ENCODE assay signal across 12 mouse cellular contexts in genomic region chr13:48265029-48265428, GRCm38 (mm10). TPM values are rescaled to one million over a fixed set of nuclear protein-coding genes. Genes with fewer than 3 reads are reported as not detected.
DNase-seq lines count a peak whose midpoint lies in the region; ATAC-seq and TF ChIP-seq lines count a peak whose summit lies in the region.
"Had no signal": no experiment of that assay in that cellular context is flagged by ENCODE, and none has a peak within 500 bp of the region (broad histone marks: within the 10 kb centered on the region; RNA-seq: fewer than 3 reads in every experiment).

No protein-coding gene starts in this region.

- no peak overlapping the region for H3K4me2 ChIP-seq in embryonic facial prominence, embryonic 14.5 days (ENCODE audit: low read depth, low read length)
- H3K4me2 ChIP-seq in hindbrain, embryonic 13.5 days = peak overlapping the region; percentile 79

- H3K27ac ChIP-seq in embryonic facial prominence, embryonic 14.5 days (replicated peaks; ENCODE audit: low read depth, low read length) = no peak overlapping the region
- H3K27ac ChIP-seq in hindbrain, embryonic 13.5 days = no peak overlapping the region
- no peak overlapping the region for H3K27ac ChIP-seq in midbrain, embryonic 10.5 days (replicated peaks)

- WGBS in embryonic facial prominence, embryonic 14.5 days = 66% methylated on average over 6 of the region's 6 CpGs
- WGBS in hindbrain, embryonic 13.5 days = 50% methylated on average over 6 of the region's 6 CpGs
- 65% methylated on average over 6 of the region's 6 CpGs for WGBS in midbrain, embryonic 10.5 days

- H3K36me3 ChIP-seq in embryonic facial prominence, embryonic 14.5 days (ENCODE audit: control insufficient read depth, insufficient read depth, low read length) = no peaks in the 10 kb centered on the region
- H3K36me3 ChIP-seq in hindbrain, embryonic 13.5 days = no peaks in the 10 kb centered on the region
- no peaks in the 10 kb centered on the region for H3K36me3 ChIP-seq in midbrain, embryonic 10.5 days

- no peak for TF ChIP-seq POLR2A in brain, embryonic 14.5 days (IDR thresholded peaks at IDR 0.05; ENCODE audit: borderline replicate concordance, extremely low read depth, insufficient read depth, insufficient read length, poor library complexity, severe bottlenecking)

- H3K4me1 ChIP-seq in embryonic facial prominence, embryonic 14.5 days (ENCODE audit: control insufficient read depth, insufficient read depth, low read length) = no peaks in the 10 kb centered on the region
- peaks cover 16% of the 10 kb centered on the region for H3K4me1 ChIP-seq in hindbrain, embryonic 13.5 days (replicated peaks)
- peaks cover 32% of the 10 kb centered on the region for H3K4me1 ChIP-seq in midbrain, embryonic 10.5 days

- H3K27me3 ChIP-seq in embryonic facial prominence, embryonic 14.5 days (replicated peaks; ENCODE audit: control insufficient read depth, insufficient read depth, low read length) = no peaks in the 10 kb centered on the region
- H3K27me3 ChIP-seq in hindbrain, embryonic 13.5 days = 0 out of 2 replicates have a peak, but pooled peaks cover 4% of the 10 kb centered on the region
- H3K27me3 ChIP-seq in midbrain, embryonic 10.5 days (ENCODE audit: low read depth, poor library complexity, severe bottlenecking) = peaks cover 60% of the 10 kb centered on the region

- peak; percentile 56 for DNase-seq in brain, embryonic 14.5 days (ENCODE audit: low read depth)
- DNase-seq in embryonic facial prominence, embryonic 14.5 days (ENCODE audit: low spot score) = no peak
- no peak for DNase-seq in midbrain, embryonic 10.5 days (ENCODE audit: low spot score)
- no peak for DNase-seq in T-cell, adult 2 months (ENCODE audit: low spot score)
- DNase-seq in thymus, postnatal 4 days = no peak
- DNase-seq in frontal cortex, adult 2 months (ENCODE audit: extremely low spot score in 1 of 2, low spot score in 1 of 2) = no peak
- DNase-seq: cerebellum, postnatal 36 days; lung, postnatal 14 days had no signal

- H3K4me3 ChIP-seq in embryonic facial prominence, embryonic 14.5 days (ENCODE audit: low read depth, low read length) = peak overlapping the region; percentile 4; the same call in 1 of the 2 replicates
- H3K4me3 ChIP-seq in hindbrain, embryonic 13.5 days = peak overlapping the region; percentile 89
- H3K4me3 ChIP-seq in midbrain, embryonic 10.5 days = peak overlapping the region; percentile 90
- H3K4me3 ChIP-seq: erythroblast, embryonic 14.5 days; myocyte had no signal

- H3K9me3 ChIP-seq in embryonic facial prominence, embryonic 14.5 days (ENCODE audit: control insufficient read depth, low read length) = no peaks in the 10 kb centered on the region
- no peaks in the 10 kb centered on the region for H3K9me3 ChIP-seq in hindbrain, embryonic 13.5 days
- H3K9me3 ChIP-seq in midbrain, embryonic 10.5 days (replicated peaks) = no peaks in the 10 kb centered on the region

- no peak overlapping the region for H3K9ac ChIP-seq in embryonic facial prominence, embryonic 14.5 days (ENCODE audit: low read depth, low read length)
- H3K9ac ChIP-seq in hindbrain, embryonic 13.5 days = peak overlapping the region; percentile 70

- no peak for ATAC-seq in embryonic facial prominence, embryonic 14.5 days (ENCODE audit: low read depth)
- ATAC-seq in hindbrain, embryonic 13.5 days (ENCODE audit: low FRiP score) = no peak
- no peak for ATAC-seq in activated CD4-positive, CD25-positive, alpha-beta regulatory T cell, adult 4 months

- TF ChIP-seq CTCF in brain, embryonic 14.5 days (IDR thresholded peaks at IDR 0.05; ENCODE audit: borderline replicate concordance, extremely low read depth, insufficient read depth, insufficient read length) = no peak

RNA-seq across cellular contexts. Expression of gene Id4, which starts 4.0 kb away (rescaled TPM):
- polyA plus RNA-seq in brain, embryonic 14.5 days (2012; rRNA removed) = 122 and 123 TPM in 2 replicates
- 11.8 and 13.0 TPM in 2 replicates for polyA plus RNA-seq in embryonic facial prominence, embryonic 14.5 days (2014; fragmentation: Nextera tagmentation; extraction: Ambion mirVana)
- 92.9 and 99.3 TPM in 2 replicates for polyA plus RNA-seq in hindbrain, embryonic 13.5 days (2015; fragmentation: Nextera tagmentation; extraction: Ambion mirVana)
- 21.7 and 40.0 TPM in 2 replicates for polyA plus RNA-seq in midbrain, embryonic 10.5 days (2016; fragmentation: Nextera tagmentation; extraction: Ambion mirVana)
- 35.7 and 39.8 TPM in 2 replicates for polyA plus RNA-seq in frontal cortex, adult 2 months (2012; rRNA removed)
- polyA plus RNA-seq in activated CD4-positive, CD25-positive, alpha-beta regulatory T cell, adult 4 months (2017; shearing (Covaris generic)) = not detected

Comparison
In these comparisons a context has a peak if more than half of its experiments do, and no peak if none do; other contexts are left out.
1. H3K4me3 ChIP-seq: peak in every context shown above with its lines; median percentile 90 in midbrain, embryonic 10.5 days; 89 in hindbrain, embryonic 13.5 days; 4 in embryonic facial prominence, embryonic 14.5 days.
2. RNA of gene Id4, which starts 4.0 kb away (polyA plus RNA-seq): 122 to 123 TPM in brain, embryonic 14.5 days, 92.9 to 99.3 TPM in hindbrain, embryonic 13.5 days, 35.7 to 39.8 TPM in frontal cortex, adult 2 months, 21.7 to 40.0 TPM in midbrain, embryonic 10.5 days and 11.8 to 13.0 TPM in embryonic facial prominence, embryonic 14.5 days; not detected in activated CD4-positive, CD25-positive, alpha-beta regulatory T cell, adult 4 months; every median in the first group is over 10 times any median in the second.